Mouse (Mus musculus) forebrain, postnatal 0 days (tissue): ENCODE data around the gene Abca1. TPM values are rescaled to one million over a fixed set of nuclear protein-coding genes. Genes with fewer than 3 reads are reported as not detected.

Source experiments
- ATAC-seq: fragments of 200-750 bp; cut with Nextera tagmentation; 2 replicates; pipeline ENCODE4 v1.8.0; 2017; ENCODE audit warnings: mild to moderate bottlenecking, moderate library complexity
- DNase-seq: peaks from one replicate; pipeline ENCODE4 v3.0.0-alpha.2; 2015
- H3K27ac ChIP-seq: fragments of 300-500 bp; sonication (generic); 2 replicates; pipeline ENCODE4 v1.5.1; 2014; ENCODE audit warnings: low read depth, mild to moderate bottlenecking, antibody characterized with exemption, low read length, moderate library complexity, mixed read lengths
- H3K27me3 ChIP-seq: fragments of 300-500 bp; sonication (generic); 2 replicates; pipeline ENCODE4 v1.6.1; 2014; ENCODE audit warnings: mild to moderate bottlenecking, low read length, mixed read lengths; ENCODE audit not compliant: insufficient read depth
- H3K36me3 ChIP-seq: fragments of 300-500 bp; sonication (generic); 2 replicates; pipeline ENCODE4 v1.6.1; 2014; ENCODE audit warnings: mild to moderate bottlenecking, moderate library complexity; ENCODE audit not compliant: insufficient read depth
- H3K4me1 ChIP-seq: fragments of 300-500 bp; sonication (generic); 2 replicates; pipeline ENCODE4 v1.6.1; 2014; ENCODE audit warnings: antibody characterized with exemption; ENCODE audit not compliant: insufficient read depth
- H3K4me2 ChIP-seq: fragments of 300-500 bp; sonication (generic); 2 replicates; pipeline ENCODE4 v1.6.1; 2014; ENCODE audit warnings: low read depth, mild to moderate bottlenecking, moderate library complexity
- H3K4me3 ChIP-seq: fragments of 300-500 bp; sonication (generic); 2 replicates; pipeline ENCODE4 v1.5.1; 2014; ENCODE audit warnings: low read depth, low read length, mixed read lengths
- H3K9ac ChIP-seq: fragments of 300-500 bp; sonication (generic); 2 replicates; pipeline ENCODE4 v1.6.1; 2014; ENCODE audit warnings: mild to moderate bottlenecking
- H3K9me3 ChIP-seq: fragments of 300-500 bp; sonication (generic); 2 replicates; pipeline ENCODE4 v1.6.1; 2016; ENCODE audit warnings: low read length
- CTCF ChIP-seq: sonication (generic); IDR thresholded peaks from 2 replicates; pipeline ENCODE4 v1.5.1; 2016; ENCODE audit warnings: antibody characterized with exemption, control low read depth, low read depth
- WGBS: fragments of 180-500 bp; shearing (Covaris S2); extraction: QIAGEN DNeasy Blood & Tissue Kit; methylation state at CpG from one replicate; pipeline ENCODE4 v1.1.7; 2014; 5-methylcytosine and 5-hydroxymethylcytosine counted together
- polyA plus RNA-seq: library from polyadenylated mRNA; unstranded; fragments of >200 nt; fragmentation: Nextera tagmentation; extraction: Ambion mirVana; gene quantifications from 2 replicates; pipeline ENCODE4 v1.2.1, GENCODE M21; 2015
- total RNA-seq: library from RNA; depleted of rRNA; stranded (reverse); fragments of >200 nt; gene quantifications from 2 replicates; pipeline ENCODE4 v1.2.3, GENCODE M21; 2014

The Abca1 gene
- total and polyA plus RNA-seq, 2 experiments from 2014 or later = 6.3 to 39.2 TPM

DNA sequence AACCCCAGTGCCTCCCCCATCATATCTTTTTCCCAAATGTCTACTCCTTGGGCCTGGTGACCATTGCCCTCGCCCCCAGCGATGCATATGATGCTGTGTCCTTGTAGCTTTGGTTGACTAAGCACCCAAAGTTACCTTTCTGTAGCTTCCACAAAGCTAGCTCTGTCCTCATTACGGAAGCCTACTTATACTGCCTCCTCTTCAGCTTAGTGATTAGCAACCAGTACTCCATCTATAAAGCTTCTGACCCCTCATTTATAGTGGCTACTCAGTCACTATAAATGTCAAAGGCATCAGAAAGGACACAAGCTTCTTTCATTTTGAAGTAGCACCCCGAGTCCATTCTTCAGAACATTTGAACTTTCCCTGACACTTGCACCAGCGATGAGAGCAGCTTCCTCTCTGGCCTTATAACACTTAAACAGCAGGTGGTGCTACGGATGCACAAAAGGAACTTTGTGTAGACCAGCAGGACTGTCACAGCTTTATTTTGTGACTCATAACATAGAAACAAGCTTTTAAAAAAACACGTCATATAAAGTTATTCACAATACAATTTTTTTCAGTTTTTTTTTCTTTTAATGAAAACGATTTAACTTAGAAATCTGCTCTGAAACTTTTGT is 129.3 kb downstream of the Abca1 start:
- no peak overlapping the region for H3K4me2 ChIP-seq
- DNase-seq (peak; percentile 67), ATAC-seq (peak; percentile 69)
- no peak overlapping the region for H3K27ac ChIP-seq
- H3K4me1 ChIP-seq = no peaks in the 10 kb centered on the region
- peaks cover 5% of the 10 kb centered on the region; the same call in 1 of the 2 replicates for H3K9me3 ChIP-seq
- H3K9ac ChIP-seq = no peak overlapping the region
- no peak overlapping the region for H3K4me3 ChIP-seq
- WGBS = 45% methylated on average over 8 of the region's 8 CpGs
- peak; percentile 63 for TF ChIP-seq CTCF
- 0 out of 2 replicates have a peak, but pooled peaks cover 3% of the 10 kb centered on the region for H3K36me3 ChIP-seq
- H3K27me3 ChIP-seq = no peaks in the 10 kb centered on the region

DNA sequence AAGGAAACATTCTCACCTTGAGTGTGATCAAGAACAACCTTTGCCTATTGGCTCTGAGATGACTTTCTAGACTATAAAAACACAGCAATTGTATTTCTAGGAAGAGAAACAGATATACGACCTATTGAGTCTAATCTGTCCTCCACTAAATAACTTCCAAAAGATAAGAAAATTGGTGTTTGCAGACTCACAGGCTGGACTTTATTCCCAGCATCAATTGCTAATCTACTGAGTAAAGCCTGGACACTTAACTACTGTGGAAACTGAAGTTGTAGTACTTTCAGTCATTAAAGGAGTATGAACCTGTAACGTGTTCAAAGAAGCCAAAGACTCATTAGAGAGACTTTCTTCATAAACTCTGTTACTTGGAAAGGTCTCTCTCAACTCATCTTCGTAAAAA is 131.9 kb downstream of the Abca1 start:
- no peaks in the 10 kb centered on the region for H3K27me3 ChIP-seq
- no peak overlapping the region for H3K9ac ChIP-seq
- 0 out of 2 replicates have a peak, but pooled peaks cover 9% of the 10 kb centered on the region for H3K36me3 ChIP-seq
- DNase-seq (no peak), ATAC-seq (no peak)
- no peak overlapping the region for H3K4me2 ChIP-seq
- H3K4me3 ChIP-seq = no peak overlapping the region
- no peak for TF ChIP-seq CTCF
- WGBS = 87% methylated on average over 3 of the region's 3 CpGs
- H3K27ac ChIP-seq = no peak overlapping the region
- H3K4me1 ChIP-seq = no peaks in the 10 kb centered on the region
- peaks cover 5% of the 10 kb centered on the region; the same call in 1 of the 2 replicates for H3K9me3 ChIP-seq

DNA sequence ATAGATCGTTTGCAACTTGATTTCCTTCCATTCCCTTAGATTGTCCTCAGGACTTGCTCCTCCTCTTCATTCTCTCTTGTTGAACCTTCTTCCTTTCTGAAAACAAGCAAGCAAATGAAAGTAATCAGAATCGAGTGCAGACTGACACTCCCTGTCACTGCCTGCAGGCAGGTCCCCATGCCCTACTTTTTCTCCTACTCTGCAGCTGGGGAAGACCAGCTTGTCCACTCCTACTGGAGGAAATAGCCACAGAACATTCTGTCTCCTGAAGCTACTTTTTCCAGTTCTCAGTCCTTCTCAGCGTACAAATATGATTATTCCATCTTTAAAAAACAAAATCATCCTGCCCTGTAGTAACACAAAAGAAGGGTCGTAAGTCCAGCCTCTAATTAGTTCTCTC is 135.3 kb downstream of the Abca1 start:
- ATAC-seq = no peak
- no peak overlapping the region for H3K27ac ChIP-seq
- 91% methylated on average over 4 of the region's 4 CpGs for WGBS
- H3K36me3 ChIP-seq = peaks cover 23% of the 10 kb centered on the region
- no peak overlapping the region for H3K4me3 ChIP-seq
- no peak for DNase-seq
- H3K9ac ChIP-seq = no peak overlapping the region
- H3K4me2 ChIP-seq = no peak overlapping the region
- peaks cover 5% of the 10 kb centered on the region; the same call in 1 of the 2 replicates for H3K9me3 ChIP-seq
- H3K4me1 ChIP-seq = no peaks in the 10 kb centered on the region
- TF ChIP-seq CTCF = no peak
- no peaks in the 10 kb centered on the region for H3K27me3 ChIP-seq

DNA sequence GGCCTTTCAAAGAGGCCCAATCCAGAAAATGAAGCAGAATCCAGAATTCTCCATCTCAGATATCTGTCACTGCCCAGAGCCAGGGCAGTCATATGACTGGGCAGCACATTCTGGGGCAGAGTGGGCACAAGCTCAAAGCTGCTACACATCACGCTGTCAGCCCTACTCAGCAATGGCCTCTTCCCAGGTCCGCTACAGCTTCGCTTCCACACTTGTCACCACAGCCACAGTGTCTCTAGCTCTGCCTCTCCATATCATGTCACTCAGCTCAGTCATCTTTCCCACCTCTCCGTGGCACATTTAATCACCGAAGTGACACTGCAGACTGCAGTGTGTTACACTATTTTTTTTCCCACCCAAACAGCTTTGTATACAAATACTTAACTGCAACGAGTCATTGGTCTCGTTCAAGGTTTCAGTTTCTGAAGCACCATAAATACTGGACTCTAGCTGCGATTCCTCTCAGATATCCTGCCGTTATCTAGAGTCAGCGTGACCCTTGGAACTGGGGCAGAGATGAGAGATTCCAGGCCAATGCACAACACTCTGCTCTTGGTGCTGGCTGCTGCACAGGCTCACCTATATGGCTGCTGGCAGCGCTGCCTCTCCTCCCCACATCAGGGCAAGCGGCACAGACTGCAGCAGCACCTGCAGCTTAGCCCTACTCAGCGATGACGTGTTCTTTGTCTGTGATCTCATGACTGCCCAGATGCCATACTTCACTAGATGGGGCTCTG is 136.3 kb downstream of the Abca1 start:
- H3K4me3 ChIP-seq = no peak overlapping the region
- TF ChIP-seq CTCF = no peak
- ATAC-seq (no peak), DNase-seq (no peak)
- no peak overlapping the region for H3K27ac ChIP-seq
- H3K9me3 ChIP-seq = peaks cover 5% of the 10 kb centered on the region; the same call in 1 of the 2 replicates
- no peak overlapping the region for H3K4me2 ChIP-seq
- no peaks in the 10 kb centered on the region for H3K4me1 ChIP-seq
- no peaks in the 10 kb centered on the region for H3K27me3 ChIP-seq
- H3K9ac ChIP-seq = no peak overlapping the region
- H3K36me3 ChIP-seq = peaks cover 28% of the 10 kb centered on the region
- 93% methylated on average over 14 of the region's 14 CpGs for WGBS

DNA sequence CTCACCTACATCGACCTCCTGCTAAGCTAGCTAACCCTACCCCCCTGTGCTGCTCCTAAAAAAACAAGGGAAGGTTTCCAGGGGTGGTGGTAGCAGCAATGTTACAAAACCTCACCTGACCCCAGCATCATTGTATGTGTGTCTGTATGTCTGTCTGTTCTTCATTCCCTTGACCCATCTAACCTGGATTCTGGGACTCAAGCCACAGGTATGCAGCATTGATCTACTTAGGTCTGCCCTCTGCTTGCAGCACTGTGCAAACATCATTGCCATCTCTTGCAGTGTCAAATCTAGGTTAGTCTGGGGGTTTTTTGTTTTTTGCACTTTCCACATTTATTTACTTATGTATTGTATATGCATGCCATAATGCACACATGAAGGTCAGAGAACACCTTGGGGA is 141.3 kb downstream of the Abca1 start:
- WGBS = 93% methylated on average over 1 of the region's 1 CpGs
- Histone ChIP-seq H3K27me3 (no peaks in the 10 kb centered on the region), H3K4me1 (no peaks in the 10 kb centered on the region), H3K27ac (no peak overlapping the region), H3K4me3 (no peak overlapping the region), H3K4me2 (no peak overlapping the region), H3K9ac (no peak overlapping the region), H3K9me3 (no peaks in the 10 kb centered on the region), H3K36me3 (peaks cover 41% of the 10 kb centered on the region)
- ATAC-seq (no peak), DNase-seq (no peak)
- no peak for TF ChIP-seq CTCF

DNA sequence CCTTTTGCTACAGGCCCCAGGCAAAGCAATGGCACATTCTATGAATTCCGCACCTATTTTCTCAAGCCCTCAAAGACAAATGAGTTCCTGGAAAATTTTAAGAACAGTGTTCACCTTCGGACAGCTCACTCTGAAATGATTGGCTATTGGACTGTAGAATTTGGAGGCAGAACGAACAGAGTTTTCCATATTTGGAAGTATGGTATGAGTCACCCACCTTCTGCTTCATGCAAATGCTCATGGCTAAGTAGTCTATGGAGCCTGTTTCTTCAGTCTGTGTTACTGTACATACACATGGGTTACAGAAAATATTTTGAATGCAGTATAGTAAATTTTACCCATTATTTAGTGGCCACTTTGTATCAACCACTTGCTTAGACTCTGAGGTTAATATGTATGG is 144.7 kb downstream of the Abca1 start:
- 95% methylated on average over 3 of the region's 3 CpGs for WGBS

DNA sequence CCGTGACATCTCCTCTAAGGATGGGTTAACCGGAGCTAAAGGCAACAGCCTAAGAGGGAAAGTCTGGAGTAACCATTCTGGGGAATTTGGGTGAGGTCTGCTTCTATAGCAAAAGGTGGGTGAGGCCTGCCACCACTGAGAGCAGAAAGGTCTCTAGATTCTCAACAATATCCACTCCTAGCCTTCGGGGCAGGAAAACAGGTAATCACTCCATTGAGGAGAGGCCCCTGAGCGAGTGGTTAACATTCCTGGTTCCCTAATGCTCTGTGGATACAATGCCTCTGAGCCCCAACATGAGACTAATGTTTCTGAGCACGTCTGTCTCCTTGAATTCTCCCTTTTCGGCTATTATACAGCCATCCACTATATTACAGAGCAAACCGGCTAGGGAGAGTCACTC is 145.3 kb downstream of the Abca1 start:
- Histone ChIP-seq H3K27me3 (no peaks in the 10 kb centered on the region), H3K27ac (no peak overlapping the region), H3K9ac (no peak overlapping the region), H3K36me3 (peaks cover 21% of the 10 kb centered on the region), H3K9me3 (no peaks in the 10 kb centered on the region), H3K4me1 (peaks cover 4% of the 10 kb centered on the region; the same call in 1 of the 2 replicates), H3K4me2 (no peak overlapping the region), H3K4me3 (no peak overlapping the region)
- 96% methylated on average over 7 of the region's 7 CpGs for WGBS
- no peak for TF ChIP-seq CTCF
- DNase-seq = no peak
- no peak for ATAC-seq

More for the DNA sequence above, 144.7 kb downstream of the Abca1 start:
- Histone ChIP-seq H3K4me2 (no peak overlapping the region), H3K36me3 (peaks cover 27% of the 10 kb centered on the region), H3K4me1 (peaks cover 4% of the 10 kb centered on the region; the same call in 1 of the 2 replicates), H3K9me3 (no peaks in the 10 kb centered on the region), H3K9ac (no peak overlapping the region), H3K4me3 (no peak overlapping the region), H3K27ac (no peak overlapping the region), H3K27me3 (no peaks in the 10 kb centered on the region)
- DNase-seq = no peak
- no peak for TF ChIP-seq CTCF
- no peak for ATAC-seq
